Mouse (Mus musculus) C2C12 (cell line): ENCODE measurements around the gene Bend5. TPM values are rescaled to one million over a fixed set of nuclear protein-coding genes. Genes with fewer than 3 reads are reported as not detected.

Source experiments
- H3K27me3 ChIP-seq: one replicate; pipeline ENCODE4 v1.6.1; 2011; ENCODE audit not compliant: control insufficient read depth, insufficient read depth, insufficient read length
- H3K36me3 ChIP-seq: one replicate; pipeline ENCODE4 v1.6.1; 2011; ENCODE audit not compliant: control insufficient read depth, insufficient read depth
- H3K4me3 ChIP-seq: one replicate; pipeline ENCODE4 v1.5.1; 2011; ENCODE audit warnings: mild to moderate bottlenecking, control low read depth; ENCODE audit not compliant: poor library complexity, insufficient read depth, severe bottlenecking
- H3K79me2 ChIP-seq: one replicate; pipeline ENCODE4 v1.6.1; 2011; ENCODE audit not compliant: control insufficient read depth, insufficient read depth
- H3K79me3 ChIP-seq: one replicate; pipeline ENCODE4 v1.6.1; 2011; ENCODE audit warnings: low read depth, control low read depth
- H3ac ChIP-seq: one replicate; pipeline ENCODE3; 2011; ENCODE audit warnings: low read depth; ENCODE audit not compliant: control insufficient read depth, insufficient read length
- CEBPB ChIP-seq: IDR thresholded peaks from one replicate; pipeline ENCODE4 v1.6.1; 2011; ENCODE audit warnings: low read depth, mild to moderate bottlenecking, control low read depth, moderate library complexity
- CTCF ChIP-seq: IDR thresholded peaks from one replicate; pipeline ENCODE4 v1.5.1; 2011; ENCODE audit not compliant: control insufficient read depth, insufficient read depth, insufficient read length
- FOSL1 ChIP-seq: IDR thresholded peaks from one replicate; pipeline ENCODE4 v1.8.0; 2011; ENCODE audit warnings: mild to moderate bottlenecking, low read length; ENCODE audit not compliant: poor library complexity, insufficient read depth, severe bottlenecking
- MAX ChIP-seq: IDR thresholded peaks from one replicate; pipeline ENCODE4 v1.6.1; 2011; ENCODE audit warnings: mild to moderate bottlenecking, control low read depth
- MYOD1 ChIP-seq: IDR thresholded peaks from one replicate; pipeline ENCODE4 v1.6.1; 2011; ENCODE audit warnings: low read depth; ENCODE audit not compliant: control insufficient read depth, insufficient read length
- MYOG ChIP-seq: IDR thresholded peaks from one replicate; pipeline ENCODE4 v1.6.1; 2011; ENCODE audit not compliant: control insufficient read depth, insufficient read length; ENCODE audit errors: extremely low read depth
- USF1 ChIP-seq: IDR thresholded peaks from one replicate; pipeline ENCODE4 v1.6.1; 2011; ENCODE audit warnings: low read depth, mild to moderate bottlenecking, control low read depth, moderate library complexity
- polyA plus RNA-seq: library from polyadenylated mRNA; unstranded; fragments of >200 nt; fragmentation: generic; extraction: Trizol; gene quantifications from one replicate; pipeline ENCODE4 v1.2.1, GENCODE M21; 2012; ENCODE audit warnings: missing spikeins

Bend5 gene
- polyA plus RNA-seq, 1 experiment, result not detected

- Histone ChIP-seq H3K79me3 (no peaks in the 10 kb centered on the region), H3ac (no peak overlapping the region), H3K36me3 (no peaks in the 10 kb centered on the region), H3K4me3 (no peak overlapping the region), H3K27me3 (no peaks in the 10 kb centered on the region), H3K79me2 (no peaks in the 10 kb centered on the region)
- TF ChIP-seq MYOG (no peak), CEBPB (no peak), MAX (no peak), CTCF (no peak), USF1 (no peak), MYOD1 (no peak), FOSL1 (no peak)
These were observed 15.0 kb upstream of the Bend5 start for GRCm38 (mm10) chr4:111399784-111400183.

GRCm38 (mm10) chr4:111400676-111401075, 14.1 kb upstream of the Bend5 start:
- Histone ChIP-seq H3K79me2 (no peaks in the 10 kb centered on the region), H3K79me3 (no peaks in the 10 kb centered on the region), H3K36me3 (no peaks in the 10 kb centered on the region), H3K27me3 (no peaks in the 10 kb centered on the region), H3K4me3 (no peak overlapping the region), H3ac (no peak overlapping the region)
- TF ChIP-seq MAX (no peak), CEBPB (no peak), USF1 (no peak), MYOD1 (no peak), FOSL1 (no peak), CTCF (no peak), MYOG (no peak)

GRCm38 (mm10) chr4:111403243-111403642, 11.6 kb upstream of the Bend5 start:
- Histone ChIP-seq H3K4me3 (no peak overlapping the region), H3K36me3 (no peaks in the 10 kb centered on the region), H3ac (no peak overlapping the region), H3K79me3 (no peaks in the 10 kb centered on the region), H3K79me2 (no peaks in the 10 kb centered on the region), H3K27me3 (no peaks in the 10 kb centered on the region)
- TF ChIP-seq CTCF, result no peak
- TF ChIP-seq CEBPB, result no peak
- TF ChIP-seq MAX, result no peak
- no peak for TF ChIP-seq MYOD1
- no peak for TF ChIP-seq FOSL1
- TF ChIP-seq USF1, result no peak

GRCm38 (mm10) chr4:111410731-111411130, 4.1 kb upstream of the Bend5 start:
- Histone ChIP-seq H3K79me3 (no peaks in the 10 kb centered on the region), H3K36me3 (no peaks in the 10 kb centered on the region), H3K4me3 (no peak overlapping the region), H3ac (no peak overlapping the region), H3K27me3 (no peaks in the 10 kb centered on the region), H3K79me2 (no peaks in the 10 kb centered on the region)
- no peak for TF ChIP-seq MYOD1
- TF ChIP-seq MAX, result no peak
- no peak for TF ChIP-seq MYOG
- no peak for TF ChIP-seq FOSL1
- TF ChIP-seq USF1, result no peak
- no peak for TF ChIP-seq CEBPB
- TF ChIP-seq CTCF, result no peak

GRCm38 (mm10) chr4:111414399-111414798, 407 bp upstream of the Bend5 start:
- H3K4me3 ChIP-seq, result no peak overlapping the region
- H3K36me3 ChIP-seq, result no peaks in the 10 kb centered on the region
- no peaks in the 10 kb centered on the region for H3K79me3 ChIP-seq
- TF ChIP-seq CTCF, result no peak
- no peak overlapping the region for H3ac ChIP-seq
- H3K27me3 ChIP-seq, result no peaks in the 10 kb centered on the region
- no peaks in the 10 kb centered on the region for H3K79me2 ChIP-seq

GRCm38 (mm10) chr4:111416126-111416525, 1.3 kb downstream of the Bend5 start:
- Histone ChIP-seq H3ac (no peak overlapping the region), H3K27me3 (no peaks in the 10 kb centered on the region), H3K79me2 (no peaks in the 10 kb centered on the region), H3K4me3 (no peak overlapping the region), H3K36me3 (no peaks in the 10 kb centered on the region), H3K79me3 (no peaks in the 10 kb centered on the region)
- TF ChIP-seq CTCF, result no peak
- no peak for TF ChIP-seq USF1
- no peak for TF ChIP-seq MYOG
- TF ChIP-seq FOSL1, result no peak
- no peak for TF ChIP-seq CEBPB
- TF ChIP-seq MYOD1, result no peak
- TF ChIP-seq MAX, result no peak
